Mouse (Mus musculus) kidney, postnatal 0 days (tissue): ENCODE measurements around the gene Snrpd2. TPM values are rescaled to one million over a fixed set of nuclear protein-coding genes. Genes with fewer than 3 reads are reported as not detected.

Experiments used
- ATAC-seq: fragments of 200-750 bp; cut with Nextera tagmentation; replicated peaks from 2 replicates; pipeline ENCODE4 v1.8.0; 2017; ENCODE audit warnings: low read depth, moderate number of reproducible peaks, moderate TSS enrichment, moderate library complexity; ENCODE audit not compliant: low FRiP score
- DNase-seq: peaks from one replicate; pipeline ENCODE4 v3.0.0-alpha.2; 2016; ENCODE audit warnings: low spot score
- H3K27ac ChIP-seq: fragments of 300-500 bp; sonication (generic); 2 replicates; pipeline ENCODE4 v1.5.1; 2014; ENCODE audit warnings: mild to moderate bottlenecking
- H3K27me3 ChIP-seq: fragments of 300-500 bp; sonication (generic); 2 replicates; pipeline ENCODE4 v1.6.1; 2014; ENCODE audit warnings: low read length, mixed read lengths; ENCODE audit not compliant: insufficient read depth
- H3K36me3 ChIP-seq: fragments of 300-500 bp; sonication (generic); 2 replicates; pipeline ENCODE4 v1.6.1; 2014; ENCODE audit warnings: low read length, mixed read lengths; ENCODE audit not compliant: insufficient read depth
- H3K4me1 ChIP-seq: fragments of 300-500 bp; sonication (generic); replicated peaks from 2 replicates; pipeline ENCODE4 v1.6.1; 2014; ENCODE audit warnings: antibody characterized with exemption, low read length, mixed read lengths; ENCODE audit not compliant: insufficient read depth
- H3K4me2 ChIP-seq: fragments of 300-500 bp; sonication (generic); 2 replicates; pipeline ENCODE4 v1.6.1; 2014; ENCODE audit warnings: mild to moderate bottlenecking, low read length, moderate library complexity, mixed read lengths
- H3K4me3 ChIP-seq: fragments of 300-500 bp; sonication (generic); replicated peaks from 2 replicates; pipeline ENCODE4 v1.5.1; 2014; ENCODE audit warnings: low read depth, low read length
- H3K9ac ChIP-seq: fragments of 300-500 bp; sonication (generic); 2 replicates; pipeline ENCODE4 v1.6.1; 2014; ENCODE audit warnings: low read depth, low read length
- H3K9me3 ChIP-seq: fragments of 300-500 bp; sonication (generic); replicated peaks from 2 replicates; pipeline ENCODE4 v1.6.1; 2016; ENCODE audit warnings: low read length, inconsistent platforms, mixed read lengths
- CTCF ChIP-seq: IDR thresholded peaks from 2 replicates; pipeline ENCODE4 v1.5.1; 2016; ENCODE audit warnings: antibody characterized with exemption, low read depth, mild to moderate bottlenecking, moderate library complexity
- WGBS: fragments of 180-500 bp; shearing (Covaris S2); extraction: QIAGEN DNeasy Blood & Tissue Kit; methylation state at CpG from one replicate; pipeline ENCODE4 v1.1.7; 2014; 5-methylcytosine and 5-hydroxymethylcytosine counted together
- polyA plus RNA-seq: library from polyadenylated mRNA; unstranded; fragments of >200 nt; fragmentation: Nextera tagmentation; extraction: Ambion mirVana; gene quantifications from 2 replicates; pipeline ENCODE4 v1.2.1, GENCODE M21; 2015

The Snrpd2 gene
- polyA plus RNA-seq, 1 experiment from 2014 or later: 127 TPM

GRCm38 (mm10) chr7:19178035-19178434 lies 28.5 kb downstream of the Snrpd2 start:
- H3K9me3 ChIP-seq: no peaks in the 10 kb centered on the region
- WGBS: 9% methylated on average over 17 of the region's 18 CpGs
- no peaks in the 10 kb centered on the region for H3K36me3 ChIP-seq
- peaks cover 44% of the 10 kb centered on the region for H3K27me3 ChIP-seq
- H3K27ac ChIP-seq: no peak overlapping the region
- ATAC-seq: no peak
- no peak overlapping the region for H3K4me3 ChIP-seq
- no peak for DNase-seq
- H3K4me1 ChIP-seq: peaks cover 24% of the 10 kb centered on the region
- no peak overlapping the region for H3K4me2 ChIP-seq
- no peak for TF ChIP-seq CTCF
- H3K9ac ChIP-seq: no peak overlapping the region

GRCm38 (mm10) chr7:19178443-19179092 lies 29.0 kb downstream of the Snrpd2 start:
- H3K4me3 ChIP-seq: 0 out of 2 replicates have a peak overlapping the region, but pooled peaks have one; percentile 2
- WGBS: 7% methylated on average over 27 of the region's 27 CpGs
- H3K9ac ChIP-seq: no peak overlapping the region
- no peak for ATAC-seq
- no peaks in the 10 kb centered on the region for H3K36me3 ChIP-seq
- peaks cover 44% of the 10 kb centered on the region for H3K27me3 ChIP-seq
- H3K4me2 ChIP-seq: peak overlapping the region; percentile 45
- DNase-seq: peak; percentile 72
- peak; percentile 86 for TF ChIP-seq CTCF
- no peak overlapping the region for H3K27ac ChIP-seq
- H3K4me1 ChIP-seq: peaks cover 24% of the 10 kb centered on the region
- no peaks in the 10 kb centered on the region for H3K9me3 ChIP-seq

- Histone ChIP-seq H3K27ac (no peak overlapping the region), H3K36me3 (no peaks in the 10 kb centered on the region), H3K4me2 (peak overlapping the region; percentile 45), H3K9ac (no peak overlapping the region), H3K4me1 (peaks cover 24% of the 10 kb centered on the region), H3K4me3 (0 out of 2 replicates have a peak overlapping the region, but pooled peaks have one; percentile 1), H3K9me3 (no peaks in the 10 kb centered on the region), H3K27me3 (peaks cover 44% of the 10 kb centered on the region)
- ATAC-seq (peak; percentile 14; the same call in 1 of the 2 replicates), DNase-seq (peak; percentile 78)
- TF ChIP-seq CTCF: peak; percentile 72
- WGBS: under 1% methylated on average over 31 of the region's 32 CpGs
Measured at GRCm38 (mm10) chr7:19179173-19179572, 29.7 kb downstream of the Snrpd2 start.

GRCm38 (mm10) chr7:19179936-19180335 lies 30.4 kb downstream of the Snrpd2 start:
- TF ChIP-seq CTCF: no peak
- Histone ChIP-seq H3K9me3 (no peaks in the 10 kb centered on the region), H3K4me3 (no peak overlapping the region), H3K9ac (no peak overlapping the region), H3K4me2 (no peak overlapping the region), H3K27me3 (peaks cover 44% of the 10 kb centered on the region), H3K4me1 (peaks cover 24% of the 10 kb centered on the region), H3K27ac (no peak overlapping the region), H3K36me3 (no peaks in the 10 kb centered on the region)
- 40% methylated on average over 6 of the region's 6 CpGs for WGBS
- ATAC-seq (no peak), DNase-seq (no peak)

- Histone ChIP-seq H3K4me3 (peak overlapping the region; percentile 56), H3K4me2 (peak overlapping the region; percentile 90), H3K27ac (peak overlapping the region; percentile 37; the same call in 1 of the 2 replicates), H3K9ac (peak overlapping the region; percentile 64), H3K27me3 (peaks cover 38% of the 10 kb centered on the region), H3K36me3 (0 out of 2 replicates have a peak, but pooled peaks cover under 1% of the 10 kb centered on the region), H3K9me3 (no peaks in the 10 kb centered on the region), H3K4me1 (peaks cover 24% of the 10 kb centered on the region)
- peak; percentile 72 for DNase-seq
- ATAC-seq: peak; percentile 33; the same call in 1 of the 2 replicates
- under 1% methylated on average over 27 of the region's 27 CpGs for WGBS
- TF ChIP-seq CTCF: no peak
Measured at GRCm38 (mm10) chr7:19180862-19181429, 31.4 kb downstream of the Snrpd2 start.

- H3K36me3 ChIP-seq: 0 out of 2 replicates have a peak, but pooled peaks cover 11% of the 10 kb centered on the region
- no peak overlapping the region for H3K4me3 ChIP-seq
- DNase-seq: no peak
- no peak overlapping the region for H3K4me2 ChIP-seq
- peak overlapping the region; percentile 55 for H3K27ac ChIP-seq
- ATAC-seq: no peak
- H3K27me3 ChIP-seq: peaks cover 8% of the 10 kb centered on the region
- H3K9me3 ChIP-seq: no peaks in the 10 kb centered on the region
- no peak overlapping the region for H3K9ac ChIP-seq
- WGBS: 70% methylated on average over 2 of the region's 2 CpGs
- peaks cover 20% of the 10 kb centered on the region for H3K4me1 ChIP-seq
- no peak for TF ChIP-seq CTCF
Measured at GRCm38 (mm10) chr7:19184250-19184649, 34.7 kb downstream of the Snrpd2 start.
